Mouse (Mus musculus): ENCODE measurements around the gene Lyg2.

DNA sequence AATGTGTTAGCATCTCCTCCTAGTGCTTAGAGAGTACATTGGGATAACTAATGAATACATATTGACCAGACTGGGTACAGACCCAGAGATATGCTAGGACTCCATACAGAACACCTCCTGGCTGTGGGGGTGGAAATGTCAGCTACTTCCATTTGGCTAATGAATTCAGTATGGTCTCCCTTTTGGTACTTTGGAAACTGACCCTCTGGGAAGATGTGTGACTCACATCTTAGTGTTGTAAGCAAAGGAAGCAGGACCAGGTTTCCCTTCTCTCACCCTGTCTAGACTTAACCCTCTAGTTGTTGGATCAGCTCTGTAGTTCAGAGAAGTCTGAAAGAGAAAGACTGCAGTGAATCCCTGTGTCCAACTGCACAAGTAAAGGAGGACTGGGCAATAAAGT, 21.7 kb downstream of the Lyg2 start:
- TF ChIP-seq EP300 (IDR thresholded peaks at IDR 0.05; ENCODE audit: low read depth) = no peak
- TF ChIP-seq CTCF (IDR thresholded peaks at IDR 0.05; ENCODE audit: low read depth) = no peak
